Mouse (Mus musculus) left cerebral cortex, postnatal 36 days (tissue): ENCODE measurements at regions not wholly inside any gene's neighbourhood (a gene's known extent, or its start where the extent isn't known, plus 50 kb on each side); places are given as distances from the start of the nearest gene placed in this dataset.
A peak's percentile ranks its signal among the peaks of the same experiment; 100 is the strongest.

ENCODE experiments used
- DNase-seq, 2 experiments: peaks; one replicate each; pipeline ENCODE4 v3.0.0; 2021 to 2022; ENCODE audit warnings: low spot score in 2 of 2, mixed read lengths in 1 of 2
- intact Hi-C: fragments of 180-260 bp; cut with DNase I; formaldehyde crosslinking; loops from one replicate; pipeline ENCODE4 v1.15.1; 2025

GRCm38 (mm10) chr1:3012530-3012929 lies 1795.2 kb upstream of the Gm37988 start:
- intact Hi-C loops: no loop called here
- no peak for DNase-seq

DNA sequence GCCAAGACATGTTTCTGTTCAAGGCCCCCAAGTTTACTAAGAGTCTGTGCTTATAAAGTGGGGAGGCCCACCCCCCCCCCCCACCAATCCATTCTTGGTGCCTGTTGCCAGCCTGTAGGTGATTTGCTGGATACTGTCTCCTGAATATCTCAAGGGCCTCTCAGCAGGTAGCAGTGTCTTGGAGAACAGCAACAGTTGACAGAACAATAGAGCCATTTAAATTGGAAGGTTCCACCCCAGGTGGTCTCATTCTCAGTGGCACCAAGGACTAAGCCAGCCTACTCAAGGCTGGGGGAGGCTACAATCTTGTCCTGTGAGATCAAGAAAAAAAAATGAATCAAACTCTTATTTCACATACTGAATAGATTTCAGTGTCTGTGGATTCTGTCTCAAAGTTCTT lies 1744.9 kb upstream of the Gm37988 start:
- DNase-seq: no peak

GRCm38 (mm10) chr1:3094375-3094774 lies 1713.3 kb upstream of the Gm37988 start:
- no peak for DNase-seq
- intact Hi-C loops: no loop called here

More for the DNA sequence above, 1744.9 kb upstream of the Gm37988 start:
- intact Hi-C loops: no loop called here

GRCm38 (mm10) chr1:3094910-3095309 lies 1712.8 kb upstream of the Gm37988 start:
- intact Hi-C loops: no loop called here
- DNase-seq: peak; percentile 4 to 7

GRCm38 (mm10) chr1:3113564-3113963 lies 1694.1 kb upstream of the Gm37988 start:
- intact Hi-C loops: no loop called here
- no peak for DNase-seq

DNA sequence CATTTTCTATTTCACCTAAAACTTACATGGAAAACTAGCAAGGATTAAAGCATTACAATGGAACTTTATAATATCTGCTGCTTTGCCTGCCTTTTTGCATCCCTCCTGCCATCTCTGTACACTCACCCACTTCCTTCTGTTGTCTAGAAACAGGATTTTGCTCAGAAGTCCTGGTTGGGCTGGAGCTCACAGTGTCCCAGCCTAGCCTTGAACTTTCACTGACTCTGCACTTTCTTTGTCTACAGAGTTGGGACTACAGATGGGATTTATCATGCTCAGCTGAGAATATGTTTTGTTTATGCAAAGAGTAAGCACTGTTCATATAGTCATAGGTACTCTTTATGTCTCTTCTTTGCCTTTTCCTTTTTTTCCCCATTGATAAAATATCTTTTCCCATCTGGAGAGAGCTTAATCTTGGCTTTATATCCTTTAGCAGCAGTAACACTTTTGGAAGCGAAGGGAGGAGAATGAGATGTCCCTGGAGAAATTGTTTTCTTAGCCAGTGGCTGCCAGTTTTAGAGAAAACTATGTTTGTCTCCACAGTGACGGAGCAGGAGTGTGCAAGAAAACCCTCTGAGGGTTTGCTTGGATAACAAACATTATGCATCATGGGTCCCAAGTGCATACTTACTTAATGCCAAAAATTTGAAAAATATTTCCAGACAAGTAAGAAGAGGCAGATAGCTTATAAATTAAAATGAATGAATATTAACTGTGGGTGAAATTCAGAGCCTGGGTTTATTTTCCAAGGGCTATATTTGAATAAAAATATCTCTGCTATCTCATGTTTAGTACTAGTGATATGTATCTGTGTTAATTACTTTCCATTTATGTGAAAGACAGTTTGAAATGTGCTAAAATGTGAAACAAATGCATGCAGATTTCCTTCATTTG lies 1687.9 kb upstream of the Gm37988 start:
- DNase-seq: peak in 1 of 2 experiments; percentile 9

GRCm38 (mm10) chr1:3120392-3120690 lies 1687.4 kb upstream of the Gm37988 start:
- peak in 1 of 2 experiments; percentile 18 for DNase-seq

More for the DNA sequence above, 1687.9 kb upstream of the Gm37988 start:
- intact Hi-C loops: loop anchor here (10.0 kb wide), 1 partner anchor 175 kb away; no protein-coding TSS in a partner anchor

GRCm38 (mm10) chr1:3121288-3121687 lies 1686.4 kb upstream of the Gm37988 start:
- intact Hi-C loops: loop anchor here (10.0 kb wide), 1 partner anchor 174 kb away; no protein-coding TSS in a partner anchor
- DNase-seq: peak; percentile 62 to 64

More at GRCm38 (mm10) chr1:3120392-3120690, 1687.4 kb upstream of the Gm37988 start:
- intact Hi-C loops: loop anchor here (10.0 kb wide), 1 partner anchor 174 kb away; no protein-coding TSS in a partner anchor

GRCm38 (mm10) chr1:3121745-3122144 lies 1685.9 kb upstream of the Gm37988 start:
- no peak for DNase-seq
- intact Hi-C loops: loop anchor here (10.0 kb wide), 1 partner anchor 173 kb away; no protein-coding TSS in a partner anchor
